Mouse (Mus musculus) induced T-regulatory cell, adult 2 months (primary cell): ENCODE results near the gene Sept14.

ENCODE experiments used
- DNase-seq: peaks from one replicate; pipeline ENCODE4 v3.0.0-alpha.2; 2012; ENCODE audit warnings: low read depth

Gene Sept14

DNA sequence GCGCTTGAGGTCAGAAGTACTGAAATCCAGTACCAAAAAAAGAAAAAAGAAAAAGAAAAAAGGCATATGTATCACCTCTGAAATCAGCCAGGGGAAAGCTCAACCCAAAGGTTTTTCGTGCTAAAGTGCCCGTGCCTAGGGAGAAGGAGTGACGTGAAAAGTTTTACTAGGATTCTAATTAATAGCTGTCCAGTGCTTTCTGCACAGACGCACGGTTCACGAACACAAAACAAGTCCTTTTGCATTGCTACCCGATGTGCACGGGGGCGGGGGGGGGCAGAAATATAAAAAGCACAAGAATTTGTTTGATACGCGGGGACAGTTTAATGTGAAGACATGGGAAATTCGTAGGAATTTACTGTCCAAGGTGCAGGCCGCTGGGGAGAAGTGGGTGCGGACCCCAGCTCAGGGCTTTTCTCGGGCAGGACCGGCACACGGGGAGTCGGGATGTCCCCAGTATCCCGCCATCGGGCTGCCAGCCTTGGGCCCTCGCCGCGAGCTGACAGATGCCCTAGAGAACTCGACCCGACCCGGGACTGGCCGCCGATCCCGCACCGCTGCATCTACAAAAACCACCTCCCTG, 38.8 kb downstream of the Sept14 start:
- DNase-seq, result no peak

DNA sequence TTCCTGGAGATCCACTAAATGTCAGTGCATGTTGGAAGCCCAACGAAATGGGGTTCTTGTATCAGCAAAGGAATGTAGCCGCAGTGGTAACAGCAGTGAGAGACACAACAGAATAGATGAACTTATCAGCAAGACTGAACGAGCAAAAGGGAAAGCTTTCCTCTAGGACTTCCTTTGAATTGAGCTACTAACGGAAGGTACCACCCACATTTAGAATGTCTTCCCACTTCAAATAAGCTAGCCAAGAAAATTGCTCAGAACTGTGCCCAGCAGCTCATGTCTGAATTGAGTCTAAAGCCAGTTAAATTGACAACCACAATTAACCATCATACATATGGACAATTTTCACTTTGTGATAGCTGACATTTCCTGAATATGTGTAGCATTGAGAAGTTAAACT, 40.5 kb downstream of the Sept14 start:
- DNase-seq, result no peak

DNA sequence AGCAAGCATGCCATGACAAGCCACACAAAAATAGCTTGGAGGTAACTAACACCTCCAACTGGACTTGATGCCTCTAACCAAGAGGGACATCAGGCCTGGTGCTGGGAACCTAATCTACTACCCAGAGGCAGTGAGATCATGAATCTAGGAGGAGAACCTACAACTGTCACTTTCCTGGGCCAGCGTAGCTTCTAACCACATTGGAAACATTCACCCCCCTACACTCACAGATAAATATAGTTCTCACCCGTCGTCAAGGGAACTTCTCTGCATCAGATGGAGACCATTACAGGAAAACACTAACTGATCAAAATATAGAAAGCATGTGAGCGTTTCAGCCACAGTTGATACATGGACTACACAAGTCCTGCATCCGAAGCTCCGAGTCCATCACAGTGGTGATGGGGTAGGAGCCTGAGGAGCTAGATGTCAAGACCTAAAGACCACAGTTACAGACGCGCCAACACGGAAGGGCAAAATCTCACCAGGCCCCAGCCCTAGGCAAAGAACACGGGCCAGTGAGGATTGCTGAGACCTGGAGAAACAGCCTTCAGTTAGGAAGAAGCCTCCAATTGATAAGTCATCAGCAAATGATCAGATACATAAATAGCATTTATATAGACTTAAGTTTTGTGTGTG, 41.9 kb downstream of the Sept14 start:
- no peak for DNase-seq

DNA sequence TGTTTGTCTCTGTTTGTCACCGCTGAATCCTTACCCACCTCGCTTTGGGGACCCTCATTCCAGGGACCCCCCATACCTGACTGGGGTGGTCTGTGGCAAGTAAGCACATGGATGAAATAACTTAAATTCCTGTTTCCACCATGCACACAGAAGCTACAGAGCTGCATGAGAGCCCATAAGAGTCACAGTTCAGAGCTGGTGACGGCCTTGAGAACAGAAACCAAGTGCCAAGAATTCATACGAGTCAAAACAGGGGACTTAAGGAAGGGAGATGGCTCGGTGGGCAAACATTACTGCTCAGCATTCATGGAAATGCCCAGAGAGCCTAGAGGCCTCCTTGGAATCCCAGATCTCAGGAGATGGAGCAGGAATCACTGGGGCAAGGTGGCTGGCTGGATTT, 44.2 kb downstream of the Sept14 start:
- no peak for DNase-seq

GRCm38 (mm10) chr5:129657931-129658330, 50.4 kb downstream of the Sept14 start:
- no peak for DNase-seq

DNA sequence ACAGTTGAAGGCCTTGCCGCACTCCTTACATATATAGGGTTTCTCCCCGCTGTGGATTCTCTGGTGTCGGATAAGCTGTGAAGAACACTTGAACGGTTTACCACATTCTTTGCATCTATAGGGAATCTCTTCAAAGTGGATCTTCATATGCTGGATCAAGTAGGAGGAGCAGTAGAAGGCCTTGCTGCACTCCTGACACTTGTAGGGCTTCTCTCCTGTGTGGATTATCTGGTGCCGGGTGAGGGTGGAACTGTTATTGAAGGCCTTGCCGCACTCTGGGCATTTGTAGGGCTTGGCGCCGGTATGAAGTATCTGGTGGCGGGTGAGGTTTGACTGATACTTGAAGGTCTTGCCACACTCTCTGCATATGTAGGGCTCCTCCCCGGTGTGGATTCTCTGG, 51.3 kb downstream of the Sept14 start:
- DNase-seq, result no peak

DNA sequence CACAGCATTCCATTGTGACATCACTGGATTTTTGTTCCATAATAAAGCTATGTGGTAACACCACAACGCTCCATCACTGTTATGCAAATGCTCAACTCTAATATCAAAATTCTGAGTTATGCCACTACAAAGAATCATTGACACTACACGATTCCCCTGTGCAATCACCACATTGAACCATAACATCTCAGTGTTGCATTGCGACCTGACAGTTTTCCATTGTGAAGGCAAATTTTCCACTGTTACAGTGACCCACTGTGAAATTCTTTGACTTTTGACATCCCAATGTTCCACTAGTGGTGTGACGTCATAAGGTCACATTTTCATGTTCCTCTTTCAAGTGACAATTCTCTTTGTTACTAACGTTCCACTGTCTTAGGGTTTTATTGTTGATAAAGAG, 57.5 kb downstream of the Sept14 start:
- DNase-seq, result no peak
